Mouse (Mus musculus): Measurements from ENCODE around the gene Mybpc3.
A peak's percentile ranks its signal among the peaks of the same experiment; 100 is the strongest.
"Not testable (repeated sequence)": the region's sequence is repeated elsewhere in the genome, so short reads cannot be mapped to it uniquely, and the experiment has no call there.

Gene Mybpc3

GRCm38 (mm10) chr2:91087453-91087852 is 30.5 kb upstream of the Mybpc3 start:
- no peak for DNase-seq (ENCODE audit: low read depth, low spot score)

GRCm38 (mm10) chr2:91088987-91089386 is 29.0 kb upstream of the Mybpc3 start:
- no peak for DNase-seq (ENCODE audit: low read depth, low spot score)

DNA sequence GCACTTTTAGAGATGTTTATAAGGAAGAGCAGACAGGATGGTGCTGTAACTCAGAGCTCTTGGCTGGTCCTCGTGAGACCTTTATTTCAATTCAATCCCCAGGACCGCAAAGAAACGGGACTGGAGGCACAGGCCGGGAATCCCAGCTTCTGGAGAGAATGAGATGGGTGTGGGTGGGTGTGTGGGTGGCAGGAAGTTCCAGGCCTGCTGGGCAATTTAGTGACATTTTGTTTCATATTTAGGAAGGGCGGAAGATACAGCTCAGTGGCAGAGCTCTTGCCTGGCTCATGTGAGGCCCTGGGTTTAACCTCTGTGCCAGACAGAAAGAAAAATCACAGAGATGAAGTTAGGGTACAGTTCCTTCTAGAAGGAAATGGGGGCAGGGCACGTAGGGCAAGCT is 27.7 kb upstream of the Mybpc3 start:
- no peak for DNase-seq (ENCODE audit: low read depth, low spot score)

DNA sequence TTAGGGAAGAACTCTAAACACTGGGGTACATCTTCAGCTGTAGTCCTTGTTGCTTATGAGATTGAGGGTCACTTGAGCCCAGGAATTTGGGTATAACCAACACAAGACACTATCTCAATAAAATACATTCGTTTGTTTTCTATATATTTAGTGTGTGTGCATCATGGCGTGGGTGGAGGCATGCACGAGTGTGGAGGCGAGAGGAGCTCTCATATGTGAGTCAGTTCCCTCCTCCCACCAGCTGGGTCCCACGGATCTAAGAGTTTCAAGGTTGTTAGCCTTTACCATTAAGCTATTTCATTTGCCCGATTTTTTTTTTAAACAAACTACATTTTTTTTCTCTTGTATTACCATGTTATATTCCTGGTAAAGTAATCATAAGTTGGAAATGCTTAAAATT is 27.1 kb upstream of the Mybpc3 start:
- DNase-seq (ENCODE audit: low read depth, low spot score) = no peak

- DNase-seq (ENCODE audit: low read depth, low spot score) = no peak
Observed at GRCm38 (mm10) chr2:91096524-91096923, 21.4 kb upstream of the Mybpc3 start.

DNA sequence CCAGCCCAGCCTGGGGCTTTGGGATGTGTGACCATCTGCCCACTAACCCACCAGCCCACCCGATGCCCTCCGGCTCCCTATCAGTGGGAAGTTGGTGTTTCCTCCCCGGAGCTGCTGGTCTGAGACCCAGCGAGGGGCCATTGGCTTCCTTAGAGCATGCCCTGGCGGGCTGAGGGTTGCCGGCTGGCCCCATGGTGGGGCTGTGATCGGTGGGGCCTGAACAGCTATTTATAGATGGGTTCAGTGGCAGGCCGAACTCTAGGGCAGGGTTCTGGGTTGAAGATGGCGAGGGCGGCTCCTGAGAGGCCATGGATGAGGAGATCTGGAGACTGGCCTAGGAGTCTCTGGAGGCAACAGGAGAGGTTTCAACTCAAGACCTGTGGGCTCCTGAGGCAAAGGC is 20.9 kb upstream of the Mybpc3 start:
- no peak for DNase-seq (ENCODE audit: low read depth, low spot score)

DNA sequence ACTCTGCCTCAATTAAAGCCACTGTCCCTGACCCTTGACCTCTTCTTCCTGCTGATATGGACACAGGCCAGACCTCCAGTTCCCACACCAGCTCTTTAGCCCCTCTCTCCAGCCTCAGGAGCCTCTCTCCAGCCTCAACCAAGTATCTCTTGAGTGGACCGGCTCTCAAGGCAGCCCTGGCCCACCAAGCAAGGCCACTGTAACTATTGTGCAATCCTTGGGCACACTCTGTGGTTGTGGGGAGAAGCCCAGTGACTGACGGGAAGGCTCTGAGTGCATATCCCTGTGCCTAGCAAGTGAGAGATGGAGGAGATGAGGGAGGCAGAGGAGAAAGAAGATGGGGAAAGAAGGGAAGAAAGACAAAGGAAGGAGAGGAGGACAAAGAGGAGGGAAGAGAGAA is 19.8 kb upstream of the Mybpc3 start:
- no peak for DNase-seq (ENCODE audit: low read depth, low spot score)

DNA sequence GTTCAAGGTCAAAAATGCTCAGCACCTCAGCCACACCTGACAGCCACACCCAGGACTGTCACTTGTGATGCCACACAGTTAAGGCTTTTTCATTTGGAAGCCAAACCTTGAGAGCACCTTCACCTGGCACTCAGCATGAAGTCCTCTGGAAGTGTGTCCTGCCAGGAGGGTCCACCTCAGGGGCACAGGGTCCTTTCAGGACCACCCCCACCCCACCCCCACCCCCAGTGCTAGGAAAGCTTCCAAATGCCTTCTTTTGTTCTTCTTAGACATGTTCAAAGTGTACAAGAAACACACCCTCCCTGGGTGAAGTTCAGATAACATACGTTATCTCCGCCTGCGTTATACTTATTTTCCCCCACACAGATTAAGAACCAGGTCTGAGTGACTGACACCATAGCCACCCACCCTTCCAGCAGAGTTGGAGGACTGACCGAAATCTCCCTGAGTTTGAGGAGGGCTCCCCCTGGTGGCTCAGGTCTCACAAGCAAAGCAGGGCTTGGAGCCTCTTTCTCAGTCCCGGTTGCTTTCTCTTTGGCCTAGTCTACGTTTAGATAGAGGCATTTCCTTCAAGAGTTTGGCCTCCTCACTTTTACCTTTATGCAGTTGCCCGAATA is 16.7 kb upstream of the Mybpc3 start:
- peak; percentile 94 for DNase-seq (ENCODE audit: low read depth, low spot score)

- DNase-seq (ENCODE audit: low read depth, low spot score) = no peak
Observed at GRCm38 (mm10) chr2:91108156-91108555, 9.8 kb upstream of the Mybpc3 start.

DNA sequence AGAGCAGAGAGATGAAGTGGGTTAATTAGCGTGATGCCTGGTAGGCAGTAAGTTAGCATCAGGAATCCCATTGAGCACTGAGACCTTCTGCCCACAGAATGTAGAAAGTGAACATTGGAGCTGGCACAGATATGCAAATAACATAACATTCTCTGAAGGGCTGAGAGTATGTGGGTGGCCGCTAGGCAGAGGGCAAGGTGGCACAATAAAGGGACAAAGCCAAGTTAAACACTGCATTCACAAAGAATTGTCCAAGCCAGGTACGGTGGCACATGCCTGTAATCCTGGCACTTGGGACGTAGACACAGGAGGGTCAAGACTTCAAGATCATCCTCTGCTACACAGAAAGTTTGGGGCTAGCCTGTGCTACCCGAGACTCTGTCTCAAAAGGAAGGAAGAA is 8.7 kb upstream of the Mybpc3 start:
- no peak for DNase-seq (ENCODE audit: low read depth, low spot score)

- DNase-seq (ENCODE audit: low read depth, low spot score) = no peak
Observed at GRCm38 (mm10) chr2:91109807-91110385, 8.0 kb upstream of the Mybpc3 start.

DNA sequence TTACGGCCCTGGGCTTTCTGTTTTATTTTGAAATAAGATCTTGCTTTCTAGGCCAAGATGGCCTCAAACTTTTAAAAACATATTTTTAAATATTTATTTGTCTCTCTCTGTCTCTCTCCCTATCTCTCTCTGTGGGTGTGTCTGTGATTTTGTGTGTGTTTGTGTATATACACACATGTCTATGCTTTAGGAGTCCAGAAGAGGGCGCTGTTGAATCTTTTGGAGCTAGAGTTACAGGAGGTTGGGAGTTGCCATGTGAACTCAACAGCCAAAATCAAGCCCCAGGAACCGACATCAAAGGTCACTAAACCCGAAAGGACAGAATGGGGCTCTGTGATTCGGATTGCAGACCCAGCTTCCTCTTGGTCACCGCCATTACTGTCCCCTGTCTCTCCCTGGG is 7.5 kb upstream of the Mybpc3 start:
- no peak for DNase-seq (ENCODE audit: low read depth, low spot score)

DNA sequence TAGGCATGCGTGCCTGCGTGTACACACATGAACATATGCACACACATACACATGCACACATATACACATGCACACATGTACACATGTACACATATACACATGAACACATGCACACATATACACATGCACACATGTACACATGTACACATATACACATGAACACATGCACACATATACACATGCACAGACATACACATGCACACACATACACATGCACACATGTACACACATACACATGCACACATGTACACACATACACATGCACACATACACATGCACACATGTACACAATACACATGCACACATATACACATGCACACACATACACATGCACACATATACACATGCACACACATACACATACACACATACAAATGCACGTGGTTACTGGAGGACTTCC is 6.1 kb upstream of the Mybpc3 start:
- DNase-seq (ENCODE audit: low read depth, low spot score) = not testable (repeated sequence)

- no peak for DNase-seq (ENCODE audit: low read depth, low spot score)
Observed at GRCm38 (mm10) chr2:91112491-91112890, 5.5 kb upstream of the Mybpc3 start.

DNA sequence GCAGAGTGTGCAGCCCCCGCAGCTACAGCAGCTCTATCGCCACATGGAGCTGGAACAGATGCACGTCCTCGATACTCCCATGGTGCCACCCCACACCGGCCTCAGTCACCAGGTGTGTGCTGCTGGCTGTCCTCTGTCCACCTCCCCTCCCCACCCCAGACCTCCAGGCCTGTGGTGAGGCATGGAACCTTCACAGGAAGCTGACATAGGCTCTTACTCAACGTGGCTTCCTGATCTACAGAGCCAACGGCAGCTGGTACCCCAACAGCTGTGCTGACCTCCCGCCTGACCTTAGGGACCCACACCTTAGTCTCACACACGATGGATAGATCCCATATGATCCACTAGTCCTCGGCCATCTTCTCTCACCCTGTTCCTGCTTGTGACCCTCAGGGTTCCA is 4.6 kb upstream of the Mybpc3 start:
- no peak for DNase-seq (ENCODE audit: low read depth, low spot score)

- no peak for DNase-seq (ENCODE audit: low read depth, low spot score)
Observed at GRCm38 (mm10) chr2:91113852-91114251, 4.1 kb upstream of the Mybpc3 start.

- DNase-seq (ENCODE audit: low read depth, low spot score) = peak; percentile 70
Observed at GRCm38 (mm10) chr2:91114781-91115577, 3.0 kb upstream of the Mybpc3 start.

GRCm38 (mm10) chr2:91115578-91115970 is 2.4 kb upstream of the Mybpc3 start:
- DNase-seq (ENCODE audit: low read depth, low spot score) = no peak

GRCm38 (mm10) chr2:91116842-91117241 is 1.1 kb upstream of the Mybpc3 start:
- DNase-seq (ENCODE audit: low read depth, low spot score) = no peak

GRCm38 (mm10) chr2:91118647-91119046 is 703 bp downstream of the Mybpc3 start:
- no peak for DNase-seq (ENCODE audit: low read depth, low spot score)

DNA sequence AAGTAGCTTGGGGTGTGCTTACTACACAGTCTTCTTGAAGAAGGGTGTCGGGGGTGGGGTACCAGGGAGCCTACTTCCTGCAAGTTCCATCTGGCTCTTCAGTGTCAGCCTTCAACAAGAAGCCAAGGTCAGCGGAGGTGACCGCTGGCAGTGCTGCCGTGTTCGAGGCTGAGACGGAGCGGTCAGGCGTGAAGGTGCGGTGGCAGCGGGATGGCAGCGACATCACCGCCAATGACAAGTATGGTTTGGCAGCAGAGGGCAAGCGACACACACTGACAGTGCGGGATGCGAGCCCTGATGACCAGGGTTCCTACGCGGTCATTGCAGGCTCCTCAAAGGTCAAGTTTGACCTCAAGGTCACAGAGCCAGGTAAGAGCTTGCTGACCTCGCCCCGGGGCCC is 1.1 kb downstream of the Mybpc3 start:
- no peak for DNase-seq (ENCODE audit: low read depth, low spot score)

DNA sequence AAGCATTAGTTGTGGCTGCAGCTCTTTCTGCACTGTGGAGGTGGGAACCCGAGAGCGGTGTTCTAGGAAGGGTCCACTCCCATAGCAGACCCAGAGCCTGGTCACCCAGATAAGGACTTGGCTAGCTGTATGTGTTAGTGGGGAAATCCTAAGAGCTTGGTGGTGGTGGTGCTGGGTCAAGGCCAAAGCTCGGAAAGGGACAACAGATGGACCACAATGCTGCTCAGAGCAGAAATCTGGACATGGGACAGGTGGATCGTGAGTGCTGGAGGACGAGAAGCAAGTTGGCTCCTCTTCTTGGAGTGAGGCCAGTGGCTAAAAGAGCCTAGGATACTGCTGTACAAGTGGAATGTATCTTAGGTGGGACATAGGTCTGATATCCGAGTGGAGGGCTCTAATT is 1.6 kb downstream of the Mybpc3 start:
- no peak for DNase-seq (ENCODE audit: low read depth, low spot score)

- no peak for DNase-seq (ENCODE audit: low read depth, low spot score)
Observed at GRCm38 (mm10) chr2:91120261-91120671, 2.3 kb downstream of the Mybpc3 start.

All from CD4-positive, CD25-positive, alpha-beta regulatory T cell, adult 2 months (primary cell).